In the genomic region with DNA sequence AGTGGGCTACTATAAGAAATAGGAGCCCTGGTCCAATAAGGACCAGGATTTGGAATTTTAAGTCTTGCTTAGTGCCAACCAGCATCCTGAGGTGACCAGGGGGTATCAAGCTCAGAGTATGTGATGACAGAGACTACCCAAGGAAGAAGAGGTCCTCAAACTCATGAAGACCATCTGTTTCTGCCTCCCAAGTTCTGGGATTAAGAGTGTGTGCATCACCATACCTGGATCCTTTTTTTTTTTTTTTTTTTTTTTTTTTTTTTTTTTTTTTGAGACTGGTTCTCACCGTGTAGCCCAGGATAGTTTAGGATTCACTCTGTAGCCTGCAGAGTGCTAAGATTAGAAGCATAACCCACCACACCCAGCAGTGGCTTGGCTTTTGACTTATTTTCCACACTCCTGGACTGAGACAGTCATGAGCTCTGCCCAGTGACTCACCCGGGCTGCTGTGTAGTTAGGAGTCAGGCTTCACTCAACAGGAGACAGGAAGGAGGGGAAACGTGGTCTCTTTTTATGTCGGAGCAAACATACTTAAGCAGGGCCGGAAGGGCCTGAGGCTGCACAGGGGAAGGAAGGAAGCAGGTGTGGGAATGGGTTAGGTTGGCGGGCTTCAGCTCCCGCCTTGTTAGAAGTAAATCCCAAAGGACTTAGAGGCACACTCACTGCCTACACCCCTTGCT, we compare ENCODE assay signal across 10 mouse cellular contexts. TPM values are rescaled to one million over a fixed set of nuclear protein-coding genes. Genes with fewer than 3 reads are reported as not detected.
A peak's percentile ranks its signal among the peaks of the same experiment; 100 is the strongest.
DNase-seq lines count a peak whose midpoint lies in the region; ATAC-seq lines count a peak whose summit lies in the region.
"Had no signal": no experiment of that assay in that cellular context is flagged by ENCODE, and none has a peak within 500 bp of the region (broad histone marks: within the 10 kb centered on the region; RNA-seq: fewer than 3 reads in every experiment).

No protein-coding gene starts in this region.

- H3K4me1 ChIP-seq in heart, embryonic 13.5 days: 0 out of 2 replicates have a peak, but pooled peaks cover 3% of the 10 kb centered on the region
- H3K4me1 ChIP-seq in liver, embryonic 12.5 days: 0 out of 2 replicates have a peak, but pooled peaks cover 4% of the 10 kb centered on the region
- H3K4me1 ChIP-seq: embryonic facial prominence, embryonic 12.5 days; limb, embryonic 12.5 days had no signal

- no peak overlapping the region for H3K4me2 ChIP-seq in heart, embryonic 13.5 days
- no peak overlapping the region for H3K4me2 ChIP-seq in liver, embryonic 12.5 days
- H3K4me2 ChIP-seq: embryonic facial prominence, embryonic 12.5 days; limb, embryonic 12.5 days had no signal

- H3K36me3 ChIP-seq in heart, embryonic 13.5 days: no peaks in the 10 kb centered on the region
- no peaks in the 10 kb centered on the region for H3K36me3 ChIP-seq in liver, embryonic 12.5 days
- H3K36me3 ChIP-seq: embryonic facial prominence, embryonic 12.5 days; limb, embryonic 12.5 days had no signal

- DNase-seq in adrenal gland, postnatal 14 days: peak; percentile 43
- no peak for DNase-seq in adrenal gland, postnatal 10 days
- DNase-seq in MN1 (ENCODE audit: low spot score): peak; percentile 70
- DNase-seq in frontal cortex, postnatal 14 days (ENCODE audit: low spot score in 2 of 2): no peak
- DNase-seq in frontal cortex, postnatal 10 days (ENCODE audit: low spot score in 2 of 2): no peak
- DNase-seq in frontal cortex, postnatal 25 days (ENCODE audit: low spot score in 2 of 2): no peak

- peak overlapping the region; percentile 43; the same call in 1 of the 2 replicates for H3K27ac ChIP-seq in heart, embryonic 13.5 days (replicated peaks)
- no peak overlapping the region for H3K27ac ChIP-seq in liver, embryonic 12.5 days
- H3K27ac ChIP-seq: embryonic facial prominence, embryonic 12.5 days had no signal

- H3K9ac ChIP-seq in heart, embryonic 13.5 days: no peak overlapping the region
- H3K9ac ChIP-seq in liver, embryonic 12.5 days: no peak overlapping the region
- H3K9ac ChIP-seq: embryonic facial prominence, embryonic 12.5 days; limb, embryonic 12.5 days had no signal

- 47% methylated on average over 7 of the region's 7 CpGs for WGBS in heart, embryonic 13.5 days
- 26% methylated on average over 7 of the region's 7 CpGs for WGBS in liver, embryonic 12.5 days (ENCODE audit: insufficient replicate concordance)

- H3K27me3 ChIP-seq in heart, embryonic 13.5 days (replicated peaks): peaks cover 10% of the 10 kb centered on the region; the same call in 1 of the 2 replicates
- H3K27me3 ChIP-seq in liver, embryonic 12.5 days (replicated peaks): peaks cover 23% of the 10 kb centered on the region
- H3K27me3 ChIP-seq: embryonic facial prominence, embryonic 12.5 days had no signal

- H3K9me3 ChIP-seq in heart, embryonic 13.5 days: no peaks in the 10 kb centered on the region
- H3K9me3 ChIP-seq in liver, embryonic 12.5 days (replicated peaks): no peaks in the 10 kb centered on the region
- H3K9me3 ChIP-seq: embryonic facial prominence, embryonic 12.5 days had no signal

- H3K4me3 ChIP-seq in heart, embryonic 13.5 days: no peak overlapping the region
- H3K4me3 ChIP-seq in liver, embryonic 12.5 days: no peak overlapping the region
- H3K4me3 ChIP-seq: embryonic facial prominence, embryonic 12.5 days; limb, embryonic 12.5 days had no signal

- ATAC-seq in heart, embryonic 13.5 days (ENCODE audit: extremely low read depth, insufficient number of reproducible peaks, low FRiP score, low TSS enrichment): peak; percentile 48; the same call in 1 of the 2 replicates
- 0 out of 2 replicates have a peak, but pooled peaks have one; percentile 32 for ATAC-seq in liver, embryonic 12.5 days

RNA-seq across cellular contexts. Expression of gene Bok, which starts 5.4 kb away (rescaled TPM):
- 9.9 and 12.2 TPM in 2 replicates for total RNA-seq in adrenal gland, postnatal 14 days (2021)
- total RNA-seq in adrenal gland, postnatal 10 days (2021): 10 to 100 TPM; 17.4 to 21.0 TPM
- 40.2 and 51.6 TPM in 2 replicates for polyA plus RNA-seq in heart, embryonic 13.5 days (2015; fragmentation: Nextera tagmentation; extraction: Ambion mirVana)
- polyA plus RNA-seq in liver, embryonic 12.5 days (2016; fragmentation: Nextera tagmentation; extraction: Ambion mirVana): 8.7 TPM in 2 replicates

RNA-seq across cellular contexts. Expression of gene Stk25, which starts 21.6 kb away (rescaled TPM):
- 101 and 103 TPM in 2 replicates for total RNA-seq in adrenal gland, postnatal 14 days (2021)
- 100 to 1,000 TPM; 112 to 134 TPM for total RNA-seq in adrenal gland, postnatal 10 days (2021)
- 132 and 138 TPM in 2 replicates for polyA plus RNA-seq in heart, embryonic 13.5 days (2015; fragmentation: Nextera tagmentation; extraction: Ambion mirVana)
- polyA plus RNA-seq in liver, embryonic 12.5 days (2016; fragmentation: Nextera tagmentation; extraction: Ambion mirVana): 60.1 and 65.0 TPM in 2 replicates

Comparison
In these comparisons a context has a peak if more than half of its experiments do, and no peak if none do; other contexts are left out.
1. DNase-seq: peak in adrenal gland, postnatal 14 days (single experiment) and MN1 (single experiment); none in adrenal gland, postnatal 10 days (single experiment), frontal cortex, postnatal 14 days (0 of 2), frontal cortex, postnatal 10 days (0 of 2) and frontal cortex, postnatal 25 days (0 of 2).